Mouse (Mus musculus) erythroblast, embryonic 14.5 days (primary cell): ENCODE measurements around the gene Rrp9.

Source experiments
- GATA1 ChIP-seq: IDR thresholded peaks from 2 replicates; pipeline ENCODE4 v1.6.1; 2012; ENCODE audit warnings: low read length, inconsistent platforms, mixed read lengths
- TAL1 ChIP-seq: IDR thresholded peaks from 3 replicates; pipeline ENCODE4 v1.6.1; 2012; ENCODE audit warnings: low read length, inconsistent platforms, mixed read lengths

DNA sequence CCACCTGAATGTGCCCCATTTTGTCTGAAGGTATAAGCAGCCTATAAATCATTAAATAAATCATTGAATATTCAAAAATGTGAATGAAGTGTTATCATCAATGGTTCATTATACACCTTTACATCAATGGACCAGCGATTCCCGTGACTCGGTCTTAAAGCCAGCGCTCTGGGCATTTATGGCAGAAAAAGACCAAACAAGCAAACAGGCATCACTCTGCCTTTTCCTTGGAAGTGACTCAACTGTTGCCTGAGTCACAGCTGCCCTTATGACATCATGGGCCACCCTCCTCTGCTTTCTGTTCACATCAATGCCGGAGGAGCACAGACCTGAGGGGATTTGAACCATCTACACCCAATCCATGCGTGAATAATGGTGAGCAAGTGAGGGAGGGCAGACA is 23.9 kb downstream of the Rrp9 start, which contains the start of gene Iqcf1:
- TF ChIP-seq TAL1, result no peak
- no peak for TF ChIP-seq GATA1
